Mouse (Mus musculus) intestine, postnatal 0 days (tissue): ENCODE results near the gene Mrpl2. TPM values are rescaled to one million over a fixed set of nuclear protein-coding genes. Genes with fewer than 3 reads are reported as not detected.

ENCODE experiments used
- ATAC-seq: fragments of 200-750 bp; cut with Nextera tagmentation; 2 replicates; pipeline ENCODE4 v1.8.0; 2017; ENCODE audit warnings: mild to moderate bottlenecking, moderate TSS enrichment, moderate library complexity
- H3K27ac ChIP-seq: fragments of 300-500 bp; sonication (generic); 2 replicates; pipeline ENCODE4 v1.5.1; 2014; ENCODE audit warnings: mild to moderate bottlenecking, low read depth, low read length, moderate library complexity
- H3K27me3 ChIP-seq: fragments of 300-500 bp; sonication (generic); replicated peaks from 2 replicates; pipeline ENCODE4 v1.6.1; 2014; ENCODE audit warnings: low read length, mixed read lengths; ENCODE audit not compliant: control insufficient read depth, insufficient read depth
- H3K36me3 ChIP-seq: fragments of 300-500 bp; sonication (generic); 2 replicates; pipeline ENCODE4 v1.6.1; 2014; ENCODE audit warnings: mild to moderate bottlenecking, moderate library complexity; ENCODE audit not compliant: control insufficient read depth, insufficient read depth
- H3K4me1 ChIP-seq: fragments of 300-500 bp; sonication (generic); replicated peaks from 2 replicates; pipeline ENCODE4 v1.6.1; 2014; ENCODE audit warnings: antibody characterized with exemption, low read length, mixed read lengths; ENCODE audit not compliant: control insufficient read depth, insufficient read depth
- H3K4me2 ChIP-seq: fragments of 300-500 bp; sonication (generic); replicated peaks from 2 replicates; pipeline ENCODE4 v1.6.1; 2014; ENCODE audit warnings: low read depth, mild to moderate bottlenecking, moderate library complexity
- H3K4me3 ChIP-seq: fragments of 300-500 bp; sonication (generic); 2 replicates; pipeline ENCODE4 v1.5.1; 2014; ENCODE audit warnings: low read depth, low read length
- H3K9ac ChIP-seq: fragments of 300-500 bp; sonication (generic); 2 replicates; pipeline ENCODE4 v1.6.1; 2014; ENCODE audit warnings: mild to moderate bottlenecking, low read depth, low read length
- H3K9me3 ChIP-seq: fragments of 300-500 bp; sonication (generic); 2 replicates; pipeline ENCODE4 v1.6.1; 2016; ENCODE audit warnings: mixed run types; ENCODE audit not compliant: control insufficient read depth
- CTCF ChIP-seq: sonication (generic); IDR thresholded peaks from 2 replicates; pipeline ENCODE4 v1.5.1; 2016; ENCODE audit warnings: low read depth, mild to moderate bottlenecking, control low read depth, antibody characterized with exemption, moderate library complexity
- WGBS: fragments of 180-500 bp; shearing (Covaris S2); extraction: QIAGEN DNeasy Blood & Tissue Kit; methylation state at CpG from one replicate; pipeline ENCODE4 v1.1.7; 2014; 5-methylcytosine and 5-hydroxymethylcytosine counted together
- polyA plus RNA-seq: library from polyadenylated mRNA; unstranded; fragments of >200 nt; fragmentation: Nextera tagmentation; extraction: Ambion mirVana; gene quantifications from 2 replicates; pipeline ENCODE4 v1.2.1, GENCODE M21; 2015

Mrpl2 gene
- polyA plus RNA-seq, 1 experiment from 2014 or later = 138 TPM

GRCm38 (mm10) chr17:46651292-46651691 is 5.3 kb downstream of the Mrpl2 start:
- no peak for ATAC-seq
- H3K27me3 ChIP-seq = no peaks in the 10 kb centered on the region
- H3K4me1 ChIP-seq = peaks cover 5% of the 10 kb centered on the region; the same call in 1 of the 2 replicates
- WGBS = 67% methylated on average over 17 of the region's 17 CpGs
- H3K27ac ChIP-seq = no peak overlapping the region; the same call in 1 of the 2 replicates
- no peaks in the 10 kb centered on the region for H3K9me3 ChIP-seq
- peaks cover 40% of the 10 kb centered on the region for H3K36me3 ChIP-seq
- H3K4me2 ChIP-seq = peak overlapping the region; percentile 87
- peak overlapping the region; percentile 67 for H3K9ac ChIP-seq
- TF ChIP-seq CTCF = no peak
- H3K4me3 ChIP-seq = peak overlapping the region; percentile 74

DNA sequence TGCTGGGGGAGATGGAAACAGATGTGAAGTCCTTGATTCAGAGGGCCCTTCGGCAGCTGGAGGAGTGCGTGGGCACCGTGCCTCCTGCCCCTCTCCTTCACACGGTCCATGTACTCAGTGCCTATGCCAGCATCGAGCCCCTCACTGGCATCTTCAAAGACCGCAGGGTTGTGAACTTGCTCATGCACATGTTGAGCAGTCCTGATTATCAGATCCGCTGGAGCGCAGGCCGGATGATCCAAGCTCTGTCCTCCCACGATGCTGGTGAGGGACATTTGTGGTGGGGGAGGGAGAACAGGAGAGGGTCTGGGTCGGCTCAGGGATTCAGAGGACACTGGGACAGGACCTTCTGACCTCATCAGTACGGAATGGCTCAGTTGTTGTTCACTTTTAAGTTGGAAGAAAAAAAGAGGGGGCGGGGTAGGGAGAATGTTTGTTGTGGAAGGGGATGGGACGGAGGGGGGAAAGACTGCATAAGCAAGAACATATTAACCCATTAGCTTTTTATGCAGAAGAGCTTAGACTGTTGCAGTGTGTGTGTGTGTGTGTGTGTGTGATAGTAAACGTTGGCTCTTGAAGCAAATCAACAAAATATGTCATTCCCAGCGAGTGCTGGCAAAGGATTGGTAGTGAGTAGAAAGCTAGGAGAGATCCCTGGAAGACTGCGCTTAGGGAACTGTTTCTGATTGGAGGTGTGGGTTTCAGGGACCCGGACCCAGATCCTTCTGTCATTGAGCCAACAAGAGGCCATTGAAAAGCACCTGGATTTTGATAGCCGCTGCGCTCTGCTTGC is 5.9 kb downstream of the Mrpl2 start:
- H3K36me3 ChIP-seq = peaks cover 46% of the 10 kb centered on the region
- no peak for TF ChIP-seq CTCF
- H3K27ac ChIP-seq = no peak overlapping the region; the same call in 1 of the 2 replicates
- no peak for ATAC-seq
- peak overlapping the region; percentile 87 for H3K4me2 ChIP-seq
- peaks cover 3% of the 10 kb centered on the region; the same call in 1 of the 2 replicates for H3K4me1 ChIP-seq
- peak overlapping the region; percentile 74 for H3K4me3 ChIP-seq
- H3K9me3 ChIP-seq = no peaks in the 10 kb centered on the region
- peak overlapping the region; percentile 67; the same call in 1 of the 2 replicates for H3K9ac ChIP-seq
- no peaks in the 10 kb centered on the region for H3K27me3 ChIP-seq
- WGBS = 73% methylated on average over 20 of the region's 20 CpGs

GRCm38 (mm10) chr17:46656054-46656453 is 10.0 kb downstream of the Mrpl2 start:
- no peaks in the 10 kb centered on the region for H3K9me3 ChIP-seq
- no peak overlapping the region for H3K4me2 ChIP-seq
- no peak overlapping the region for H3K9ac ChIP-seq
- 75% methylated on average over 6 of the region's 6 CpGs for WGBS
- H3K4me1 ChIP-seq = no peaks in the 10 kb centered on the region
- no peak for ATAC-seq
- TF ChIP-seq CTCF = no peak
- H3K36me3 ChIP-seq = peaks cover 74% of the 10 kb centered on the region
- no peaks in the 10 kb centered on the region for H3K27me3 ChIP-seq
- no peak overlapping the region; the same call in 1 of the 2 replicates for H3K27ac ChIP-seq
- no peak overlapping the region for H3K4me3 ChIP-seq

- 94% methylated on average over 9 of the region's 9 CpGs for WGBS
- no peak for TF ChIP-seq CTCF
- H3K36me3 ChIP-seq = peaks cover 91% of the 10 kb centered on the region
These were observed 15.3 kb downstream of the Mrpl2 start for GRCm38 (mm10) chr17:46661351-46661750.

GRCm38 (mm10) chr17:46661981-46662380 is 16.0 kb downstream of the Mrpl2 start:
- H3K9ac ChIP-seq = no peak overlapping the region
- H3K4me1 ChIP-seq = no peaks in the 10 kb centered on the region
- H3K36me3 ChIP-seq = peaks cover 86% of the 10 kb centered on the region
- no peaks in the 10 kb centered on the region for H3K27me3 ChIP-seq
- no peak overlapping the region for H3K27ac ChIP-seq
- H3K9me3 ChIP-seq = no peaks in the 10 kb centered on the region
- no peak overlapping the region for H3K4me3 ChIP-seq
- WGBS = 91% methylated on average over 12 of the region's 12 CpGs
- H3K4me2 ChIP-seq = no peak overlapping the region
- no peak for ATAC-seq
- no peak for TF ChIP-seq CTCF

More at GRCm38 (mm10) chr17:46661351-46661750, 15.3 kb downstream of the Mrpl2 start:
- H3K9ac ChIP-seq = no peak overlapping the region
- H3K4me3 ChIP-seq = no peak overlapping the region
- no peak overlapping the region for H3K4me2 ChIP-seq
- no peak for ATAC-seq
- no peaks in the 10 kb centered on the region for H3K27me3 ChIP-seq
- no peak overlapping the region for H3K27ac ChIP-seq
- no peaks in the 10 kb centered on the region for H3K4me1 ChIP-seq
- no peaks in the 10 kb centered on the region for H3K9me3 ChIP-seq

GRCm38 (mm10) chr17:46662730-46663129 is 16.7 kb downstream of the Mrpl2 start:
- Histone ChIP-seq H3K4me3 (no peak overlapping the region), H3K9ac (no peak overlapping the region), H3K27me3 (no peaks in the 10 kb centered on the region), H3K4me1 (no peaks in the 10 kb centered on the region), H3K9me3 (no peaks in the 10 kb centered on the region), H3K36me3 (peaks cover 83% of the 10 kb centered on the region), H3K27ac (no peak overlapping the region), H3K4me2 (no peak overlapping the region)
- 86% methylated on average over 5 of the region's 5 CpGs for WGBS
- ATAC-seq = no peak
- TF ChIP-seq CTCF = no peak
